Mouse (Mus musculus) embryonic fibroblast, embryonic 13.5 days (primary cell): ENCODE data around the gene Slc2a8.

Experiments
- CTCF ChIP-seq: IDR thresholded peaks from 2 replicates; pipeline ENCODE4 v1.5.1; 2011; ENCODE audit warnings: mild to moderate bottlenecking, control low read depth, low read length, moderate library complexity, borderline replicate concordance; ENCODE audit not compliant: insufficient read depth
- POLR2A ChIP-seq: IDR thresholded peaks from 2 replicates; pipeline ENCODE4 v1.6.1; 2011; ENCODE audit warnings: low read depth, mild to moderate bottlenecking, control low read depth, low read length, moderate library complexity

DNA sequence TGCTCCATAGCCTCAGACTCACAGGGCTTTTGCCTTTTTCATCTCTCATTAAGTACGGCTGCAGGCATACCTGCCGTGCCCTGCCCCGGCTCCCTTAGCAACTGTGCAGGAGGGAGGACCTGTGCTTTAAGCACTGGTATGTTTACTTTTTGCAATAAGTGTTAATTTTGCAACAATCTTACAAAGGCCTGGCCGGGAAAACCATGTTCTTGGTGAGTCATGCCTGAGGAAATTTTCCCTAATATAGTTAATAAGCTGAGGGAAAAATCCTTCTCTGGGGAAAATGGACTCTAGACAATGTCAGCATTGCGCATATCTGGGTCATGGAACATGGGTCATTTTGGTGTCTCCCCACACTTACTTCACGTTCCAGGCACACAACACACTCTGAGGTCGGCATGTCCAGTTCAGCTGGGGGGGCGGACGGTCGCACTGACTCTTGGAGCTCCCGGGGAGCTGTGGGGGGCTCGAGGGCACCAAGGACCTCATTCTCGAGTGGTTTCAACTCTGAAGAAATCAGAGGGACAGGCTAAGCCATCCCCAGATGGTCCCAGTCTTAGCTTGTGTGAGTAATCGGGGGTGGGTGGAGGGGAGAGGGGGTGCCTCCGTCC is 54.2 kb downstream of the Slc2a8 start:
- TF ChIP-seq POLR2A (no peak), CTCF (no peak)
